Mouse (Mus musculus) heart, postnatal 25 days (tissue): ENCODE results near the gene AW209491. TPM values are rescaled to one million over a fixed set of nuclear protein-coding genes. Genes with fewer than 3 reads are reported as not detected.
A peak's percentile ranks its signal among the peaks of the same experiment; 100 is the strongest.

Source experiments
- DNase-seq: peaks from one replicate; pipeline ENCODE4 v3.0.0; 2022; ENCODE audit warnings: low spot score
- intact Hi-C: fragments of 180-260 bp; cut with DNase I; formaldehyde crosslinking; loops from one replicate; pipeline ENCODE4 v1.15.1; 2025
- total RNA-seq, 2 experiments: library from RNA; stranded (reverse); gene quantifications; 2 replicates each; pipeline ENCODE4 v1.2.3; 2021

The AW209491 gene
- total RNA-seq = 10 to 100 TPM in 1 of 2 experiments, 1 to 10 TPM in 1; 9.4 to 11.0 TPM

GRCm38 (mm10) chr13:14629726-14630641, at the start of gene AW209491:
Gene AW209491, plus strand, starts transcription at chr13:14630154.
- intact Hi-C loops = loop anchor here (1.0 to 10.0 kb wide), 2 partner anchors 17 to 565 kb away; partner anchors contain the start of genes Arid4b, Ggps1, Mrpl32 and Psma2
- peak; percentile 89 for DNase-seq

GRCm38 (mm10) chr13:14580392-14580791, 49.6 kb upstream of the AW209491 start:
- no peak for DNase-seq
- intact Hi-C loops = no loop called here

- intact Hi-C loops = loop anchor here (10.0 kb wide), 1 partner anchor 708 kb away; no protein-coding TSS in a partner anchor
- no peak for DNase-seq
Measured at GRCm38 (mm10) chr13:14602744-14603143, 27.2 kb upstream of the AW209491 start.

- intact Hi-C loops = loop anchor here (10.0 kb wide), 1 partner anchor 713 kb away; no protein-coding TSS in a partner anchor
- no peak for DNase-seq
Measured at GRCm38 (mm10) chr13:14607616-14608015, 22.3 kb upstream of the AW209491 start.

- no peak for DNase-seq
- intact Hi-C loops = loop anchor here (10.0 kb wide), 1 partner anchor 658 kb away; the partner anchor contains the start of gene B3galnt2
Measured at GRCm38 (mm10) chr13:14612463-14612862, 17.5 kb upstream of the AW209491 start.

GRCm38 (mm10) chr13:14612926-14613529, 16.9 kb upstream of the AW209491 start, which contains the start of the genes Mrpl32 and Psma2:
Gene Mrpl32, minus strand, starts transcription at chr13:14613165.
Gene Psma2, plus strand, starts transcription at chr13:14613240.
- intact Hi-C loops = loop anchor here (1.0 to 10.0 kb wide), 2 partner anchors 16 to 658 kb away; partner anchors contain the start of gene B3galnt2
- DNase-seq = peak; percentile 96

- intact Hi-C loops = loop anchor here (1.0 to 10.0 kb wide), 2 partner anchors 16 to 659 kb away; partner anchors contain the start of gene B3galnt2
- DNase-seq = no peak
Measured at GRCm38 (mm10) chr13:14613553-14613952, 16.4 kb upstream of the AW209491 start.

GRCm38 (mm10) chr13:14618724-14619123, 11.2 kb upstream of the AW209491 start:
- no peak for DNase-seq
- intact Hi-C loops = loop anchor here (10.0 kb wide), 1 partner anchor 664 kb away; the partner anchor contains the start of gene B3galnt2

- no peak for DNase-seq
- intact Hi-C loops = loop anchor here (10.0 kb wide), 1 partner anchor 575 kb away; the partner anchor contains the start of genes Arid4b and Ggps1
Measured at GRCm38 (mm10) chr13:14639998-14640397, 10.0 kb downstream of the AW209491 start.

GRCm38 (mm10) chr13:14649301-14649700, 19.3 kb downstream of the AW209491 start:
- intact Hi-C loops = loop anchor here (1.0 kb wide), 1 partner anchor 1114 kb away; no protein-coding TSS in a partner anchor
- no peak for DNase-seq

GRCm38 (mm10) chr13:14667107-14667506, 37.2 kb downstream of the AW209491 start:
- intact Hi-C loops = no loop called here
- DNase-seq = no peak

- no peak for DNase-seq
- intact Hi-C loops = loop anchor here (5.0 kb wide), 1 partner anchor 1092 kb away; no protein-coding TSS in a partner anchor
Measured at GRCm38 (mm10) chr13:14670342-14670741, 40.4 kb downstream of the AW209491 start.

Other genes with a start within 250 kb of the AW209491 start
- under 1 TPM; 0.21 to 0.31 TPM for gene Hecw1, start 106.9 kb upstream of the AW209491 start, total RNA-seq
- gene Mrpl32, start 17.0 kb upstream of the AW209491 start, total RNA-seq = 10 to 100 TPM; 43.6 to 44.1 TPM
- gene Psma2, start 16.9 kb upstream of the AW209491 start, total RNA-seq = 10 to 100 TPM; 50.5 to 52.2 TPM